Mouse (Mus musculus) lung, embryonic 14.5 days (tissue): ENCODE results near the gene Wrap73. TPM values are rescaled to one million over a fixed set of nuclear protein-coding genes. Genes with fewer than 3 reads are reported as not detected.

Experiments used
- ATAC-seq: fragments of 200-750 bp; cut with Nextera tagmentation; 2 replicates; pipeline ENCODE4 v1.8.0; 2017; ENCODE audit warnings: mild to moderate bottlenecking, moderate TSS enrichment, moderate library complexity; ENCODE audit not compliant: insufficient read depth
- DNase-seq: peaks from one replicate; pipeline ENCODE4 v3.0.0-alpha.2; 2015
- H3K27ac ChIP-seq: fragments of 300-500 bp; sonication (generic); 2 replicates; pipeline ENCODE4 v1.5.1; 2014; ENCODE audit warnings: low read depth, mild to moderate bottlenecking, moderate library complexity
- H3K27me3 ChIP-seq: fragments of 300-500 bp; sonication (generic); 2 replicates; pipeline ENCODE4 v1.6.1; 2014; ENCODE audit warnings: low read length, control low read depth; ENCODE audit not compliant: insufficient read depth
- H3K36me3 ChIP-seq: fragments of 300-500 bp; sonication (generic); 2 replicates; pipeline ENCODE4 v1.6.1; 2014; ENCODE audit warnings: control low read depth; ENCODE audit not compliant: insufficient read depth
- H3K4me1 ChIP-seq: fragments of 300-500 bp; sonication (generic); 2 replicates; pipeline ENCODE4 v1.6.1; 2014; ENCODE audit warnings: antibody characterized with exemption, control low read depth; ENCODE audit not compliant: insufficient read depth
- H3K4me2 ChIP-seq: fragments of 300-500 bp; sonication (generic); 2 replicates; pipeline ENCODE4 v1.6.1; 2014; ENCODE audit warnings: mild to moderate bottlenecking
- H3K4me3 ChIP-seq: fragments of 300-500 bp; sonication (generic); 2 replicates; pipeline ENCODE4 v1.5.1; 2014; ENCODE audit warnings: low read depth, low read length
- H3K9ac ChIP-seq: fragments of 300-500 bp; sonication (generic); 2 replicates; pipeline ENCODE4 v1.6.1; 2014
- H3K9me3 ChIP-seq: fragments of 300-500 bp; sonication (generic); 2 replicates; pipeline ENCODE4 v1.6.1; 2016; ENCODE audit warnings: low read depth, low read length, control low read depth
- CTCF ChIP-seq: IDR thresholded peaks from 2 replicates; pipeline ENCODE4 v1.5.1; 2016; ENCODE audit warnings: antibody characterized with exemption, low read depth
- WGBS: fragments of 180-500 bp; shearing (Covaris S2); extraction: QIAGEN DNeasy Blood & Tissue Kit; methylation state at CpG from one replicate; pipeline ENCODE4 v1.1.7; 2014; 5-methylcytosine and 5-hydroxymethylcytosine counted together
- polyA plus RNA-seq: library from polyadenylated mRNA; unstranded; fragments of >200 nt; fragmentation: Nextera tagmentation; extraction: Ambion mirVana; gene quantifications from 2 replicates; pipeline ENCODE4 v1.2.1, GENCODE M21; 2014

The Wrap73 gene
- polyA plus RNA-seq, 1 experiment from 2014 or later = 36.2 TPM

DNA sequence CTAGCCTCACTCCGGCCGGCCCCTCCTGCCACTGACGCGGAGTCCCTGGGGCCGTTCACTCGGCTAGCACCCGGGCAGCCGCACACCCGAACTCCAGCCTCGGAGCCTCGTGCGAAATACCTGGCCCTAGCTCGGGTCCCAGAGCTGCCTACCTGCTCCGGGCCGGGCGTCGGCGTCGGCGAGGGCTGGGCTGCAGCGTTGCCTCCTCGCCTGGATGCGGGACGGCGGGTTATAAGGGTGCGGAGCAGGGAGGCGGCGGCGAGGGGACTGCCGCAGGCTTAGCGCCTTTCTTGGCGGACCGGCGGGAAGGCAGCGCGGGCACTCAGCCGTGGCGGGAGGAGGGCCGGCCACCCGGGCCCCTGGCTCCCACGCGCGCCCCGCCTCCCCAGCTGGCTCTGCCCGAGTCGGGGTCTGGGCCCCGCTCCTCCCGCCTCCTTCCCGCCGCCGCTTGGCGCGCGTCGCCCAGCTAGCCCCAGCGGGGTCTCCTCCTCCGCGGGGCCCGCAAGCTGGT, 2.4 kb upstream of the Wrap73 start:
- ATAC-seq = no peak
- H3K4me1 ChIP-seq = 0 out of 2 replicates have a peak, but pooled peaks cover 6% of the 10 kb centered on the region
- peak overlapping the region; percentile 46 for H3K9ac ChIP-seq
- H3K4me2 ChIP-seq = peak overlapping the region; percentile 84
- H3K9me3 ChIP-seq = no peaks in the 10 kb centered on the region
- peaks cover 56% of the 10 kb centered on the region for H3K27me3 ChIP-seq
- H3K4me3 ChIP-seq = peak overlapping the region; percentile 47
- no peak for TF ChIP-seq CTCF
- under 1% methylated on average over 58 of the region's 59 CpGs for WGBS
- no peak overlapping the region for H3K27ac ChIP-seq
- H3K36me3 ChIP-seq = no peaks in the 10 kb centered on the region
- DNase-seq = peak; percentile 31

DNA sequence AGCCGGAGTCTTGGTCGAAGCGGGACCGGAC, 2.2 kb upstream of the Wrap73 start, which contains the start of gene Trp73:
Trp73 (minus strand) TSS at position 27 of the 31 bp plus-strand sequence.
- DNase-seq = no peak
- TF ChIP-seq CTCF = no peak
- Histone ChIP-seq H3K9me3 (no peaks in the 10 kb centered on the region), H3K4me1 (0 out of 2 replicates have a peak, but pooled peaks cover 6% of the 10 kb centered on the region), H3K9ac (peak within 1 kb of the TSS; percentile 46), H3K27me3 (peaks cover 56% of the 10 kb centered on the region), H3K27ac (no peak within 1 kb of the TSS), H3K36me3 (0 out of 2 replicates have a peak, but pooled peaks cover under 1% of the 10 kb centered on the region), H3K4me2 (peak within 1 kb of the TSS; percentile 84), H3K4me3 (peak within 1 kb of the TSS; percentile 47)
- ATAC-seq = no peak
- 0% methylated on average over 4 of the region's 4 CpGs for WGBS

DNA sequence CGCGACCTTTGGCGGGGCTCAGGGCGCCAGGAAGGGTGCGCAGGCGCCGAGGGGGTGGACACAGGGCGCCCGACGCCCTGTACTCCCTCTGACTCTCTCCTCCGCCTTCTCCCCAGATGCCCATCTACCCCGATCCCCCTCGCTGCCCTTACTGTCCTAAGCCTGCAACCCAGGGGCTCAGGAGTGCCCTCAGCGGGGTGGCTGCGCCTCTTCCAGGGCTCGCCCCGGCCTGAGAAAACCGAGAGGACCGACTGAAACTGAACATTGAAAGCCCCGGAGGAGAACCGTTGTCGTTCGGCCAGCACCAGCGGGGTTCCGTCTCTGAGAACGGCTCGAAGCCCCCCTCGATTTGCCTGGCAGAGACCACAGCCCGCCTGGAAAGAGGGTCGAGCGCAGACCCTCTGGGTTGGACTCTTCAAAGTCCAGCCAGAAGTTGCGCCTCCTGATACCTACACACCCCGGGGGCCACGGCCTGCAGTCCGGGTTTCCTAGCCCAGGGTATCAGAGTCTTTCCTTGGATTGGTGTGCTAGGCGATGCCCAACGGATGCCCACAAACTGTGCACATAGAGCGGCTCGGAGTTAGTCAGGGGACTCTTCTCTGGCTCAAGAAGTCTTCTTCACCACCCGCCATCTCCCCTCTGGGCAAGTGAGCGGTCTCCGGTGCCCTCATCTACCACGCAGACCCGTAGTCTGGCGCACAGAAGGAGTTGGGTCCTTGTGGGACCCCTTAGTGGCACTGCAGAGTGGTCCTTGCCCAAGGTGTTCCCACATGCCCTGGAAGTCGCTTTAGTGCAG, 1.8 kb upstream of the Wrap73 start:
- H3K4me2 ChIP-seq = peak overlapping the region; percentile 84
- peak overlapping the region; percentile 46 for H3K9ac ChIP-seq
- H3K4me3 ChIP-seq = peak overlapping the region; percentile 47
- no peak for ATAC-seq
- peaks cover 55% of the 10 kb centered on the region for H3K27me3 ChIP-seq
- H3K4me1 ChIP-seq = 0 out of 2 replicates have a peak, but pooled peaks cover 6% of the 10 kb centered on the region
- WGBS = 1% methylated on average over 46 of the region's 46 CpGs
- no peak overlapping the region for H3K27ac ChIP-seq
- no peaks in the 10 kb centered on the region for H3K9me3 ChIP-seq
- no peak for DNase-seq
- no peak for TF ChIP-seq CTCF
- H3K36me3 ChIP-seq = 0 out of 2 replicates have a peak, but pooled peaks cover 4% of the 10 kb centered on the region

DNA sequence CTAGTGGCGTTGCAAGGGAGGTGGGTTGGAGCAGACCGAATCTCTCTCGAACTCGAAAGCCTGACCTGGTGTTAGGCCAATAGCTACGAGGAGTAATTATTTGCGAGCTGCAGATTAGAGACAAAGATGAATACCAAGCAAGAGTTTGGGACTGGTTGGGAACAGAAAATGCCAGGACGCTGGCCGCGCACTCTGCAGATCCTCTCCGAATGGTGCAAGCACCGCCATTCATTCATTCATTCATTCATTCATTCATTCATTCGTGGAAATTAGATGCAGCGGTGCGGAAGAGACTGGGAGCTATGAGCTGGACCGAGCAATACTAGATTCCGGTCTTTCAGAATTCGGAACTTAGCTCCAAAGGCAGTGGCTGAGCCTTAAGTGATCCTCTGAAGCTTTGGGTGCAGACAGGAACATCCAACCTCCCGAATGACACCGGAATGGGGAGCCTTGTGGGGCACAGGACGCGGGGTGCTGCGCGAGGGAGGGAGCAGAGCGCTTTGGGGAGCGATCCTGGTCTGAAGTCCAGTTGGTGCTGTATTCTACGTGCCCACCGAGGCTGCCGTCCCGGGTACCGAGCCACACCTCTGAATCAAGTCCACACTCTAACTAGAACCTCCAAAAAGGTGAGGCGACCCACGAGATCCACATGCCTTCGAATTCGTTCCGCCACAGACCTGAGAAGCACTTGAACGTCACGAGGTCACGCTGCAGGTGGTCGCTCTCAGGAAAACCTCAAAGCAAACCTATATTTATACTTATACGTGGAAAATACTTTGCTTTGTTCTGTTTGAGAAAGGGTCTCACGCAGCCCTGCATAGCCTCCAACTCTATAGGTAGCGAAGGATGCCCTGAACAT, 934 bp upstream of the Wrap73 start:
- Histone ChIP-seq H3K27me3 (peaks cover 52% of the 10 kb centered on the region), H3K4me2 (peak overlapping the region; percentile 89), H3K4me3 (peak overlapping the region; percentile 75), H3K9me3 (no peaks in the 10 kb centered on the region), H3K36me3 (peaks cover 6% of the 10 kb centered on the region; the same call in 1 of the 2 replicates), H3K9ac (no peak overlapping the region), H3K4me1 (0 out of 2 replicates have a peak, but pooled peaks cover 6% of the 10 kb centered on the region), H3K27ac (no peak overlapping the region)
- DNase-seq = no peak
- no peak for TF ChIP-seq CTCF
- 2% methylated on average over 42 of the region's 42 CpGs for WGBS
- ATAC-seq = no peak

DNA sequence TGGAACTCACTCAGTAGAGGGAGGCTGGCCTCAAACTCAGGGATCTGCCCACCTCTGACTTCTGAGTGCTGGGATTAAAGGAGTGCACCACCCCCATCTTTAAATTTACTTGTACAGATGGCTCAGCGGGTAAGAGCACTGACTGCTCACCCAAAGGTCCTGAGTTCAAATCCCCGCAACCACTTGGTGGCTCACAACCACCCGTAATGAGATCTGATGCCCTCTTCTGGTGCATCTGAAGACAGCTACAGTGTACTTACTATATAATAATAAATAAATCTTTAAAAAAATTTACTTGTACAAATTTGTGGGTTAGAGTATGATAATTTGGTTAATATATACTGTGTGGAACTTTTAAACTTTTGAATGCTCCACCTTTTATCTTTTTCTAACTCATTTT, 2.5 kb downstream of the Wrap73 start:
- no peak overlapping the region for H3K27ac ChIP-seq
- H3K4me2 ChIP-seq = no peak overlapping the region
- TF ChIP-seq CTCF = no peak
- peaks cover 22% of the 10 kb centered on the region; the same call in 1 of the 2 replicates for H3K36me3 ChIP-seq
- 0 out of 2 replicates have a peak, but pooled peaks cover 6% of the 10 kb centered on the region for H3K4me1 ChIP-seq
- no peaks in the 10 kb centered on the region for H3K9me3 ChIP-seq
- H3K4me3 ChIP-seq = no peak overlapping the region
- H3K9ac ChIP-seq = no peak overlapping the region
- H3K27me3 ChIP-seq = peaks cover 24% of the 10 kb centered on the region
- DNase-seq (no peak), ATAC-seq (no peak)
- WGBS = 71% methylated on average over 3 of the region's 3 CpGs

DNA sequence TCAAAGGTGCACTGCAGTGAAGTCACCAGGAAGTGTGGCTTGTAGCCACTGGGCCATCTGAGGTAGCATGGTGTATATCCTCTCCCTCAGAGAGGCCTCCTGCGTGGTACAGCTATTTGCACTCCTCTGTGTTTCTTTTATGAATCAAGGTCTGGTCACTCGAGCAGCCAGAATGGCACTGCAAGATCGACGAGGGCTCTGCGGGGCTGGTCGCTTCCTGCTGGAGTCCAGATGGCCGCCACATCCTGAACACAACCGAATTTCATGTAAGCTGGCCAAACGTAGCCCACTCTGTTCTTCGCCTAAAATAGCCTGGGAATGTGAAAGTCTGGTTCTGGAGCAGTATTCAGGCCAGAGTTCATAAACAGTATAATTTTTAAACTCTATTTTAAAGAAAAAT, 4.2 kb downstream of the Wrap73 start:
- ATAC-seq (no peak), DNase-seq (no peak)
- Histone ChIP-seq H3K9ac (no peak overlapping the region), H3K27me3 (peaks cover 7% of the 10 kb centered on the region), H3K4me2 (no peak overlapping the region), H3K36me3 (peaks cover 30% of the 10 kb centered on the region), H3K4me3 (no peak overlapping the region), H3K9me3 (no peaks in the 10 kb centered on the region), H3K4me1 (0 out of 2 replicates have a peak, but pooled peaks cover 6% of the 10 kb centered on the region), H3K27ac (no peak overlapping the region)
- 81% methylated on average over 10 of the region's 10 CpGs for WGBS
- no peak for TF ChIP-seq CTCF

DNA sequence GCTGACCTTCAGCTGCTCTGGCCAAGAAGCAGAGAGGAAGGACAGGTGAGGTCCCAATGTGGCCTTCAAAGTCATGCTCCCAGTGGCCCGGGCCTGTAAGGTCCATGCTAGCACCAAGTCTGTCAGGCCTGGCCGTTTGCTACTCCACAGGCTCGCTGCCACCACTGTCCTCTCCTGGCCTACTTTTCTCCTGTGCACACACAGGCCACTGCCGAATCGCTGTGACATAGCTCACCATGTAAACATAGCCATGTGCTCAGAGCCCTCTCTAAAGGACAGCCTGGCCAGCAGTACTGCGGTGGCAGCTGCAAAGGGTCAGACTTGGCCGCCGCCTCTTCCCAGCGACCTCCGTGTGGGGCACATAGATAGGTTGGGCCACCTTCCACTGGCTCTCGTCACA, 11.9 kb downstream of the Wrap73 start:
- 59% methylated on average over 11 of the region's 11 CpGs for WGBS
- peaks cover 75% of the 10 kb centered on the region for H3K36me3 ChIP-seq
- ATAC-seq = no peak
- no peaks in the 10 kb centered on the region for H3K9me3 ChIP-seq
- H3K9ac ChIP-seq = no peak overlapping the region
- no peak for DNase-seq
- H3K27ac ChIP-seq = no peak overlapping the region
- H3K4me3 ChIP-seq = no peak overlapping the region
- no peak for TF ChIP-seq CTCF
- H3K27me3 ChIP-seq = no peaks in the 10 kb centered on the region
- peaks cover under 1% of the 10 kb centered on the region; the same call in 1 of the 2 replicates for H3K4me1 ChIP-seq
- H3K4me2 ChIP-seq = no peak overlapping the region
